Mouse (Mus musculus): ENCODE measurements around the gene Mtrr. TPM values are rescaled to one million over a fixed set of nuclear protein-coding genes. Genes with fewer than 3 reads are reported as not detected.

Gene Mtrr
- polyA plus RNA-seq, 2 experiments: 15.7 to 20.5 TPM

DNA sequence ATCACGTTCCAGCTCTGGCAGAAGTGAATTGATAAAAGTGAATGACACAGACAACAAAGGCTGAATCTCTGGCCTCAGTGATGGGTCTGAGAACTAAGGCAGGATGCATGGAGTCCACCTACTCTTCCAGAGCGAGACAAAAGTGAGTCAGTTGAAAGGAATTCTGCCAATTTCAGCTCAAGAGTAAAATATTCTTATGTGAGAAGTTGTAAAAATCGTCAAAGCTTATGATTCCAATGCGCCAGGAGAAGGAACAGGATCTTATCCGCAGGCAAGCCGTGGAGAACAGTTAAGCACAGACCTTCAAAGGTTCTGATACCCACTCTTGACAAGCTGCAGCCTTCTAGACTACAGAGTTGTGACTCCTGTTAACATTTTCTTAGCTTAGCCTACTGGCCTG is 21.1 kb upstream of the Mtrr start:
- Histone ChIP-seq H3K27ac (replicated peaks; ENCODE audit: low read depth, low read length) (no peak overlapping the region), H3K4me2 (replicated peaks; ENCODE audit: low read depth, low read length, severe bottlenecking) (no peak overlapping the region), H3K36me3 (ENCODE audit: control insufficient read depth, insufficient read depth, low read length) (no peaks in the 10 kb centered on the region), H3K4me3 (replicated peaks; ENCODE audit: low read length) (no peak overlapping the region), H3K9me3 (ENCODE audit: control insufficient read depth, low read length) (no peaks in the 10 kb centered on the region), H3K9ac (ENCODE audit: low read depth, low read length, severe bottlenecking) (no peak overlapping the region), H3K4me1 (ENCODE audit: control insufficient read depth, insufficient read depth, low read length) (peaks cover 8% of the 10 kb centered on the region), H3K27me3 (ENCODE audit: control insufficient read depth, insufficient read depth, low read length) (no peaks in the 10 kb centered on the region)
- no peak for ATAC-seq (ENCODE audit: low FRiP score, low read depth)
- 68% methylated on average over 6 of the region's 6 CpGs for WGBS
- no peak for DNase-seq (ENCODE audit: low spot score)
- no peak for TF ChIP-seq POLR2A (IDR thresholded peaks at IDR 0.05; ENCODE audit: borderline replicate concordance, extremely low read depth, insufficient read depth, insufficient read length)

DNA sequence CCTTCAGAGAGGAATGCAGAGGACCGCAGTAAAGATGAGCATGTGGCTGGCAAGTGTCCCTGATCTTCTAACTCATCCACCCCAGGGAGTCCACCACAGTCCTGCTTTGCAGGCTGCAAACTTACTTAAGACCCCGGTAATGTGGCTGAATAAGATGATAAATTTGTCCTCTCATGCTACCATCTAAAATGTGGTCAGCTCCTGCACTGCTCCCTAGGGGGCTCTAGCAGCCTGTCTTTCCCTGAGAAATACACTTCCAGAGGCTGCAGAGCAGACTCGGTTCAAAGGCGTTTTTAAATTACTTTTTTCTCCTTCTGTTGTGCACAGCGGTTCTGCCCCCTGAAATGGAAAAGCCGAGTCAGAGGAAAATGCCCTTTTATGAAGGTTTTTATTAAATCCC is 19.2 kb upstream of the Mtrr start:
- Histone ChIP-seq H3K27ac (replicated peaks; ENCODE audit: low read depth, low read length) (peak overlapping the region; percentile 26; the same call in 1 of the 2 replicates), H3K27me3 (ENCODE audit: control insufficient read depth, insufficient read depth, low read length) (no peaks in the 10 kb centered on the region), H3K4me1 (ENCODE audit: control insufficient read depth, insufficient read depth, low read length) (peaks cover 8% of the 10 kb centered on the region; the same call in 1 of the 2 replicates), H3K36me3 (ENCODE audit: control insufficient read depth, insufficient read depth, low read length) (no peaks in the 10 kb centered on the region), H3K9ac (ENCODE audit: low read depth, low read length, severe bottlenecking) (no peak overlapping the region; the same call in 1 of the 2 replicates), H3K4me2 (replicated peaks; ENCODE audit: low read depth, low read length, severe bottlenecking) (no peak overlapping the region), H3K9me3 (ENCODE audit: control insufficient read depth, low read length) (no peaks in the 10 kb centered on the region), H3K4me3 (replicated peaks; ENCODE audit: low read length) (no peak overlapping the region)
- DNase-seq (ENCODE audit: low spot score): peak; percentile 73
- peak; percentile 21; the same call in 1 of the 2 replicates for ATAC-seq (ENCODE audit: low FRiP score, low read depth)
- no peak for TF ChIP-seq POLR2A (IDR thresholded peaks at IDR 0.05; ENCODE audit: borderline replicate concordance, extremely low read depth, insufficient read depth, insufficient read length)
- 7% methylated on average over 6 of the region's 6 CpGs for WGBS

DNA sequence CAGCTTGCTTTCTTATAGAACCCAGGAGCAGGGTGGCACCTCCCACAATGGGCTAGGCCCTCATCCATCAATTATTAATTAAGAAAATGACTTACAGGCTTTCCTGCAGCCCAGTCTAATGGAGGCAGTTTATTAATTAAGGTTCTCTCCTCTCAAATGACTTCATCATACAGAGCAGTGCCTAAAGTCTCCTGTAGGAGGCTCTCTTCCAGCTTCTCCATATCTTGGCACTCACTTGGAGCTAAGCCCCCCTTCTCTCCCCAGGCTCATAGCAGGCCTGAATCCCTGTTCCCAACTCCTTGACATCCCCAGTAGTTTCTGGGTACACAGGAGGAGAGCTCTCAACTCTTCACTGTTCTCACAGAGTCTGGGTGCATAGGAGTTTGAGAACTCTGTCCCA is 17.0 kb upstream of the Mtrr start:
- no peak overlapping the region for H3K4me3 ChIP-seq (replicated peaks; ENCODE audit: low read length)
- TF ChIP-seq POLR2A (IDR thresholded peaks at IDR 0.05; ENCODE audit: borderline replicate concordance, extremely low read depth, insufficient read depth, insufficient read length): no peak
- H3K27me3 ChIP-seq (ENCODE audit: control insufficient read depth, insufficient read depth, low read length): no peaks in the 10 kb centered on the region
- H3K36me3 ChIP-seq (ENCODE audit: control insufficient read depth, insufficient read depth, low read length): no peaks in the 10 kb centered on the region
- no peaks in the 10 kb centered on the region for H3K9me3 ChIP-seq (ENCODE audit: control insufficient read depth, low read length)
- ATAC-seq (ENCODE audit: low FRiP score, low read depth): no peak
- no peak overlapping the region for H3K27ac ChIP-seq (replicated peaks; ENCODE audit: low read depth, low read length)
- no peak for DNase-seq (ENCODE audit: low spot score)
- peaks cover 8% of the 10 kb centered on the region; the same call in 1 of the 2 replicates for H3K4me1 ChIP-seq (ENCODE audit: control insufficient read depth, insufficient read depth, low read length)
- no peak overlapping the region for H3K4me2 ChIP-seq (replicated peaks; ENCODE audit: low read depth, low read length, severe bottlenecking)
- H3K9ac ChIP-seq (ENCODE audit: low read depth, low read length, severe bottlenecking): no peak overlapping the region

DNA sequence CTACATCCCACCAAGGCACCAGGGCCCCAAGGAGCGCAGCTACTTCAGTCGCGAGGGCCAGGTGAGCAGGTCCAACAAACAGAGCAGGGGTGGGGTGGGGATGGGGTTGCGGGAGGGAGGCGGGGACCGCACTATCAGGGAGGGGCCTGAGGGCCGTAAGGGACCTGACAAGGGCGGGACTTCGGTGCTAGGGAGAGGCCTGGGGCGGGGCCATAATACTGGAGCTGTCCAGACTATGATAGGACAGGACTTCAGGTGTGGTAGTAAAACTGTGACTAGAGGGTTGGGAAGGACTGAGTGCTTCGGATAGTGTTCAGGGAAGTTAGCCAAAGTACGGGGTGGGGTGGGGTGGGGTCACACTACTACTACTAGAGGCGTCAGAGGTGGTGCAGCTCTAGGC is 15.7 kb upstream of the Mtrr start:
- no peak overlapping the region for H3K27ac ChIP-seq (replicated peaks; ENCODE audit: low read depth, low read length)
- H3K36me3 ChIP-seq (ENCODE audit: control insufficient read depth, insufficient read depth, low read length): peaks cover 3% of the 10 kb centered on the region
- H3K9ac ChIP-seq (ENCODE audit: low read depth, low read length, severe bottlenecking): peak overlapping the region; percentile 40; the same call in 1 of the 2 replicates
- no peak for ATAC-seq (ENCODE audit: low FRiP score, low read depth)
- H3K9me3 ChIP-seq (ENCODE audit: control insufficient read depth, low read length): no peaks in the 10 kb centered on the region
- peaks cover 8% of the 10 kb centered on the region; the same call in 1 of the 2 replicates for H3K4me1 ChIP-seq (ENCODE audit: control insufficient read depth, insufficient read depth, low read length)
- no peaks in the 10 kb centered on the region for H3K27me3 ChIP-seq (ENCODE audit: control insufficient read depth, insufficient read depth, low read length)
- 14% methylated on average over 12 of the region's 13 CpGs for WGBS
- no peak overlapping the region for H3K4me3 ChIP-seq (replicated peaks; ENCODE audit: low read length)
- no peak for TF ChIP-seq POLR2A (IDR thresholded peaks at IDR 0.05; ENCODE audit: borderline replicate concordance, extremely low read depth, insufficient read depth, insufficient read length)
- DNase-seq (ENCODE audit: low spot score): no peak
- peak overlapping the region; percentile 42 for H3K4me2 ChIP-seq (replicated peaks; ENCODE audit: low read depth, low read length, severe bottlenecking)

GRCm38 (mm10) chr13:68597199-68597598 is 15.2 kb upstream of the Mtrr start, which contains the start of gene 1700001L19Rik:
Gene 1700001L19Rik (plus strand): TSS chr13:68597421.
- ATAC-seq (ENCODE audit: low FRiP score, low read depth) (no peak), DNase-seq (ENCODE audit: low spot score) (no peak)
- TF ChIP-seq POLR2A (IDR thresholded peaks at IDR 0.05; ENCODE audit: borderline replicate concordance, extremely low read depth, insufficient read depth, insufficient read length): no peak
- Histone ChIP-seq H3K9ac (ENCODE audit: low read depth, low read length, severe bottlenecking) (peak within 1 kb of the TSS; percentile 40; the same call in 1 of the 2 replicates), H3K36me3 (ENCODE audit: control insufficient read depth, insufficient read depth, low read length) (peaks cover 8% of the 10 kb centered on the region), H3K27ac (replicated peaks; ENCODE audit: low read depth, low read length) (no peak within 1 kb of the TSS), H3K4me1 (ENCODE audit: control insufficient read depth, insufficient read depth, low read length) (peaks cover 8% of the 10 kb centered on the region; the same call in 1 of the 2 replicates), H3K27me3 (ENCODE audit: control insufficient read depth, insufficient read depth, low read length) (no peaks in the 10 kb centered on the region), H3K4me2 (replicated peaks; ENCODE audit: low read depth, low read length, severe bottlenecking) (peak within 1 kb of the TSS; percentile 42), H3K9me3 (ENCODE audit: control insufficient read depth, low read length) (no peaks in the 10 kb centered on the region), H3K4me3 (replicated peaks; ENCODE audit: low read length) (no peak within 1 kb of the TSS)
- WGBS: 10% methylated on average over 9 of the region's 10 CpGs

Measured in limb, embryonic 14.5 days (tissue).